Mouse (Mus musculus): ENCODE data around the gene Lpp. TPM values are rescaled to one million over a fixed set of nuclear protein-coding genes. Genes with fewer than 3 reads are reported as not detected.

The Lpp gene
- total RNA-seq, 1 experiment from 2014 or later, result 24.1 TPM

GRCm38 (mm10) chr16:24398476-24398875 lies 5.2 kb downstream of the Lpp start:
- no peak for ATAC-seq (ENCODE audit: extremely low read depth, insufficient number of reproducible peaks, low FRiP score, poor library complexity, severe bottlenecking)

- ATAC-seq (ENCODE audit: extremely low read depth, insufficient number of reproducible peaks, low FRiP score, poor library complexity, severe bottlenecking), result no peak
Measured at GRCm38 (mm10) chr16:24398893-24399292, 5.6 kb downstream of the Lpp start.

GRCm38 (mm10) chr16:24399524-24399923 lies 6.2 kb downstream of the Lpp start:
- no peak for ATAC-seq (ENCODE audit: extremely low read depth, insufficient number of reproducible peaks, low FRiP score, poor library complexity, severe bottlenecking)

DNA sequence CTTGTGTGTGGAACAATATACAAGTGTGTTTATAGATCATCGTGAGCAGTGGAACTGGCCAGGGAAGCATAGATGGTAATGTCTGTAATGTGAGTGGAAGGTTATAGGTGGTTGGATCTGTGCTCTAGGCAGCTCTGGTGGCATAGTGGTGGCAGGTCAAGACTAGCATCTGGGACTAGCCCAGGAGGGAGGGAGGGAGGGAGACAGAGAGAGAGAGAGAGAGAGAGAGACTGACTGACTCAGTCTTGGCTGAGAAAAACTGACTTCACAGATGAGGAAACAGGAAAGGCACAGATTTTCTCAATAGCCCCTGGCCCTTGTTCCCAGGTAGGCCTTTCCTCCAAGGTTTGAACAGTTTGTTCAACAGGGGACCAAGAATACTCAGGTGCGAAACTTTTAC lies 7.5 kb downstream of the Lpp start:
- no peak for ATAC-seq (ENCODE audit: extremely low read depth, insufficient number of reproducible peaks, low FRiP score, poor library complexity, severe bottlenecking)

GRCm38 (mm10) chr16:24402801-24403200 lies 9.5 kb downstream of the Lpp start:
- no peak for ATAC-seq (ENCODE audit: extremely low read depth, insufficient number of reproducible peaks, low FRiP score, poor library complexity, severe bottlenecking)

- no peak for ATAC-seq (ENCODE audit: extremely low read depth, insufficient number of reproducible peaks, low FRiP score, poor library complexity, severe bottlenecking)
Measured at GRCm38 (mm10) chr16:24403733-24404380, 10.6 kb downstream of the Lpp start.

GRCm38 (mm10) chr16:24406521-24406920 lies 13.2 kb downstream of the Lpp start:
- no peak for ATAC-seq (ENCODE audit: extremely low read depth, insufficient number of reproducible peaks, low FRiP score, poor library complexity, severe bottlenecking)

DNA sequence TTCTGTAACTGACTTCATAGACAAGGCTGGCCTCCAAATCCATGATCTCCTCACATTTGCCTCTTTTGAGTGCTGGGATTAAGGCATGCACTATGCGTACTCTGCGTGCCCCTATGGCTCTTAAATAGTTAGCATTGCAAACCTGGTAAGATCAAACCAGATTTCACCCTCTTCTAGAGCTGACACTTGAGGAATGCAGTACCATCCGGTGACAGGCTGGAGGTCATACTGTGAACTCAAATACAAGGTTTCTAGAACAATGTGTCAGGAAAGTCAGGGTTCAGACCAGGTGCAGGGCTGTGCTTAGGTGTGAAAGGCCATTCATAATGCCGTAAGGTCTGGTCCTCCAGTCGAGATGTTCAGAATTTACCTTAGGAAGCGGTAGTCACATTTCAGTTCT lies 18.0 kb downstream of the Lpp start:
- no peak for ATAC-seq (ENCODE audit: extremely low read depth, insufficient number of reproducible peaks, low FRiP score, poor library complexity, severe bottlenecking)

GRCm38 (mm10) chr16:24412193-24412592 lies 18.9 kb downstream of the Lpp start:
- ATAC-seq (ENCODE audit: extremely low read depth, insufficient number of reproducible peaks, low FRiP score, poor library complexity, severe bottlenecking), result no peak

DNA sequence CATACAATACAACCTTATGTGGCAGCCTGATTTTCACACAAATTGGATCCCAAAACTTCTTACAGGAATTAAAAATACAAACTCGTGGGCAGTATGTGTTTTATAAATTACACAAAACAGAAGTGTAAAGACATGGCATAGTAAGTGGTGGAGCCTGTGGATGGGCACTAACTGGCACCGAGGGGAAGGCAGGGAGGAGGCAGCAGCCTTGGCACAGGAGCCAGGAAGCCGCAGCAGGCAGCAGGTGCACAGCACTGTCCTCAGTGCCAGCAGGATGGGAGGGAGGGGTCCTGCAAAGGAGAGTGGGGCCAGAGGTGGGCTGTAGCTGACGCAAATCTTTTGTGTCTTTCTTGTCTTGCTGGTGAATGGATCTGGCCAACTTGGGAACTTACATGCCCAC lies 19.8 kb downstream of the Lpp start:
- no peak for ATAC-seq (ENCODE audit: extremely low read depth, insufficient number of reproducible peaks, low FRiP score, poor library complexity, severe bottlenecking)

GRCm38 (mm10) chr16:24418022-24418421 lies 24.7 kb downstream of the Lpp start:
- no peak for ATAC-seq (ENCODE audit: extremely low read depth, insufficient number of reproducible peaks, low FRiP score, poor library complexity, severe bottlenecking)

DNA sequence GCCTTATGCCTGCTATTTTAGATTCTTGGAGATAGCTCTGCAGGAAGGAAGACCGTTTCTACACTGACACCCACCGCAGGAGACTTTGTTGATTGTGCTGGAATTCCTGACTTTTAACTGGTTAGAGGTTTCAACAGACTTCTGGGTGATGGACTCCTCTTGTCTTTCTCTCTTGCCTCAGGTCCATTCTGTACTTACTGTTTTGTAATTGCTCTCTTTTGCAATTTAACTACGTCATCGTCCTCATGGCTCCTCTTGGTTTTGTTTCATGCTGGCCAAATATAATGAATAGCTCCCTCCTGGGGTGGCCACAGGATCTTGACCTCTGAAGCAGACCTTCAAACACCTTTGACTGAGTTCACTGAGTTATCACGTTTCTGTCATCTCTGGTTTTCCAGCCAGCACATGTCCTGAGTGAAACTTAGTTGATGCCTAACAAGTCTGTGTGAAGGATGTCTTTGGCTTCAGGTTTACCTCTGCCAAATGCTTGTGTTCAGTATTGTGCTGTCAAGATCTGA lies 27.4 kb downstream of the Lpp start:
- ATAC-seq (ENCODE audit: extremely low read depth, insufficient number of reproducible peaks, low FRiP score, poor library complexity, severe bottlenecking), result no peak

DNA sequence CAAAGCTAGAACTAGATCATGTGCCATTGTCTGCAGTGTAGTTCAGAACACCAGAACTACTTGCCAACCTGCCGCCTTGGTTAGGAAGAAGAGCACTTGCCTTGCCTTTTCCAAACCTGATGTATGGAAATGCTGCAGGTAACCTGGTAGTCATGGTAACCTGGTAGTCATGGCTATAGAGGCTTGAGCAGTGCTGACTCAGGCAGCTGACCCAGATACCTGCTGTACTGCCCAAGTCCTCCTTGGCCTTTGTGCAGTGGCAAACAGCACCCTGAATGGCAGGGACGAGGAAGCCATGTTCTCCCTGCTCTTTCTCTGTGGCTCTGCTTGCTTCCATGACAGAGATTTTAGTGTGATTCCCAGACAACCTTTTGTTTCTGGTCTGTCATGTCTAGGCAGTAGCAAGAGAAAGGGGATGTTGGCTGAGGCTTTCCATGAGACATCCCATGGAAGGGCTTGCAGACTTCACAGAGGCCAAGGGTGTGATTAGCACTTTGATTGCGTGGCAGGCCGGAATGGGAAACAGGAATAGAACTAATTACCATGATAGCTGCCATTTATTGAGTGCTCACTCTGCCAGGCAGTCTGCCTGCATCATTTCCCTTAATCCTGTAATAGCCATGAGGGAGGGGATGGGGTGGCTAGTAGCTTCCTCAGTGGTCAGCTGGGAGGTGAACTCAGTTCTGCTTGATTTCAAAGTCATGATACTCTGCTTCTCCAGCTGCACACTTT lies 28.5 kb downstream of the Lpp start:
- ATAC-seq (ENCODE audit: extremely low read depth, insufficient number of reproducible peaks, low FRiP score, poor library complexity, severe bottlenecking), result no peak

DNA sequence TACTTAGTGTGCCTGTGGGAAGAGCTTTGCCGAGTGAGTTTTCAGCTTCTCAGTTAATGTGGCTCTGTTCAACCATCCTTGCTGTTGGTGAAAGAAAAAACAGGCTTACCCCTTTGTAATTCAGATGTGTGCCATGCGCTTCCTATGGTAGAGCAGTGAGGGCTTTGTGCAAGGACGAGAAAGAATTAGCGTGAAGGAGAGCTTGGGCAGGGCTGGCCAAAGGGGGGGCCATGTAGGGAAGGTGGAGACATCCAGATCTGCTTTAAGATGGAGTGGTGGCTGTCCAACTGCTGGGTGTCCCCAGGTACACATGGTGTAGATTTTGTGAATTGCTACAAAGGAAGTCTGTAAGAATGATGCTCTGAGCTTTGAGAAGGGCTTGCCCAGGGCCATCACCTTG lies 29.9 kb downstream of the Lpp start:
- ATAC-seq (ENCODE audit: extremely low read depth, insufficient number of reproducible peaks, low FRiP score, poor library complexity, severe bottlenecking), result no peak

GRCm38 (mm10) chr16:24423751-24424150 lies 30.4 kb downstream of the Lpp start:
- no peak for ATAC-seq (ENCODE audit: extremely low read depth, insufficient number of reproducible peaks, low FRiP score, poor library complexity, severe bottlenecking)

DNA sequence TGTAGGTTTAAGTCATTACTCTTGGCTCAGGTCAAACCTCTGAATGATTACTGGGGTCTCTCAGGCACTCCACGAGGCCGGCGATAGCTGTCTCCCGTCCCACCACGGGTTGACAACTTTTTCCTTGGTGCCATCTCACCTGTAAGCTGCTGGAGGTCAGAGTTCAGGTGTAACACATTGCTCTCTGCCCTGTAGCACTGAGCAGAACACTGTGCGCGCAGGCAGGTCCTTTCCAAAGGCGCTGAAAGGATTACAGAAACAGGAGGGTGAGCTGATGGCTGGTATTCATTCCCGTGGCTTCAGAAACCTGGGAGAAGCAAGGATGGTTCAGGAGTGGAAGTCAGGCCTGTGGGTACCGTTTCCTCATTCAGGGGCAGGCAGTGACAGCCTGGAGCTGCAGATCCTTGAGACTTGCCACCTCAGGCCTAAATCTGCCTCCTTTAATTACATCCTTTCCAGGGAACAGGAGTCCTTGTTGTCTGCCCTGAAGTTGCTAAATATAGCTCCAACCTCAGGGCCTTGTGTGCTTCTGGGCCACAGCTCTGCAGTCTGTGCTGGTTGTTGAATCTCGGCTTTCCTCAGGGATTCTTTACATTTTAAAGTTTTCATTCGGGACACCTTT lies 31.2 kb downstream of the Lpp start:
- ATAC-seq (ENCODE audit: extremely low read depth, insufficient number of reproducible peaks, low FRiP score, poor library complexity, severe bottlenecking), result no peak

GRCm38 (mm10) chr16:24425816-24426215 lies 32.5 kb downstream of the Lpp start:
- ATAC-seq (ENCODE audit: extremely low read depth, insufficient number of reproducible peaks, low FRiP score, poor library complexity, severe bottlenecking), result no peak

GRCm38 (mm10) chr16:24427606-24428005 lies 34.3 kb downstream of the Lpp start:
- no peak for ATAC-seq (ENCODE audit: extremely low read depth, insufficient number of reproducible peaks, low FRiP score, poor library complexity, severe bottlenecking)

- ATAC-seq (ENCODE audit: extremely low read depth, insufficient number of reproducible peaks, low FRiP score, poor library complexity, severe bottlenecking), result no peak
Measured at GRCm38 (mm10) chr16:24428055-24428454, 34.7 kb downstream of the Lpp start.

GRCm38 (mm10) chr16:24428742-24429141 lies 35.4 kb downstream of the Lpp start:
- ATAC-seq (ENCODE audit: extremely low read depth, insufficient number of reproducible peaks, low FRiP score, poor library complexity, severe bottlenecking), result no peak
